8 mouse cellular contexts compared by ENCODE assay signal in genomic region chr3:95893126-95893525, GRCm38 (mm10). TPM values are rescaled to one million over a fixed set of nuclear protein-coding genes. Genes with fewer than 3 reads are reported as not detected.
DNase-seq lines count a peak whose midpoint lies in the region; ATAC-seq and TF ChIP-seq lines count a peak whose summit lies in the region.

No protein-coding gene starts in this region.

- H3K4me1 ChIP-seq in heart, postnatal 0 days (ENCODE audit: control insufficient read depth, insufficient read depth) = peaks cover 18% of the 10 kb centered on the region; the same call in 1 of the 2 replicates
- peaks cover 6% of the 10 kb centered on the region; the same call in 1 of the 2 replicates for H3K4me1 ChIP-seq in lung, adult 2 months (ENCODE audit: control insufficient read depth, insufficient read depth, low read length)
- peaks cover 22% of the 10 kb centered on the region for H3K4me1 ChIP-seq in stomach, embryonic 15.5 days

- peak overlapping the region; percentile 64 for H3K4me2 ChIP-seq in heart, postnatal 0 days (ENCODE audit: low read depth, low read length)
- peak overlapping the region; percentile 61 for H3K4me2 ChIP-seq in stomach, embryonic 15.5 days

- H3K4me3 ChIP-seq in heart, postnatal 0 days (ENCODE audit: low read depth, low read length) = peak overlapping the region; percentile 63
- peak overlapping the region; percentile 27 for H3K4me3 ChIP-seq in lung, adult 2 months (replicated peaks; ENCODE audit: extremely low read depth, low read depth, low read length)
- H3K4me3 ChIP-seq in stomach, embryonic 15.5 days (replicated peaks) = peak overlapping the region; percentile 65

- no peaks in the 10 kb centered on the region for H3K9me3 ChIP-seq in heart, postnatal 0 days (replicated peaks; ENCODE audit: control insufficient read depth, low read length)
- no peaks in the 10 kb centered on the region for H3K9me3 ChIP-seq in stomach, embryonic 15.5 days

- no peak for TF ChIP-seq EP300 in heart, postnatal 0 days (IDR thresholded peaks at IDR 0.05; ENCODE audit: low read depth)

- no peak; the same call in 1 of the 2 replicates for TF ChIP-seq POLR2A in lung, adult 2 months (IDR thresholded peaks at IDR 0.05; ENCODE audit: borderline replicate concordance, extremely low read depth, low read depth, low read length)

- 16% methylated on average over 7 of the region's 7 CpGs for WGBS in heart, postnatal 0 days
- 5% methylated on average over 7 of the region's 7 CpGs for WGBS in lung, adult 2 months
- whole genome bisulfite sequencing in stomach, embryonic 15.5 days = 17% methylated on average over 7 of the region's 7 CpGs

- ATAC-seq in heart, postnatal 0 days (ENCODE audit: insufficient read depth, low read depth) = no peak
- no peak for ATAC-seq in stomach, embryonic 15.5 days (ENCODE audit: insufficient read depth, low FRiP score, low read depth)

- TF ChIP-seq CTCF in heart, postnatal 0 days (IDR thresholded peaks at IDR 0.05; ENCODE audit: low read depth) = no peak
- TF ChIP-seq CTCF in lung, adult 2 months (IDR thresholded peaks at IDR 0.05; ENCODE audit: insufficient read depth, low read length) = no peak

- H3K27me3 ChIP-seq in heart, postnatal 0 days (ENCODE audit: control insufficient read depth, insufficient read depth, low read length) = no peaks in the 10 kb centered on the region
- H3K27me3 ChIP-seq in stomach, embryonic 15.5 days (replicated peaks) = no peaks in the 10 kb centered on the region

- peak; percentile 19 for DNase-seq in thymus, postnatal 25 days
- no peak for DNase-seq in thymus, adult 18-20 months
- peak; percentile 48 for DNase-seq in heart, postnatal 0 days (ENCODE audit: low spot score)
- no peak for DNase-seq in lung, adult 2 months
- DNase-seq in spleen, postnatal 14 days (ENCODE audit: low spot score in 2 of 2) = no peak
- no peak for DNase-seq in gastrocnemius, adult 18-20 months (ENCODE audit: low spot score)
- no peak for DNase-seq in right cerebral cortex, adult 2 months (ENCODE audit: low spot score in 2 of 2)

- H3K36me3 ChIP-seq in heart, postnatal 0 days (replicated peaks; ENCODE audit: control insufficient read depth, insufficient read depth, low read length) = peaks cover 14% of the 10 kb centered on the region
- no peaks in the 10 kb centered on the region for H3K36me3 ChIP-seq in stomach, embryonic 15.5 days

- peak overlapping the region; percentile 94 for H3K27ac ChIP-seq in heart, postnatal 0 days (ENCODE audit: low read depth)
- peak overlapping the region; percentile 83 for H3K27ac ChIP-seq in stomach, embryonic 15.5 days

- H3K9ac ChIP-seq in heart, postnatal 0 days (replicated peaks; ENCODE audit: low read depth, low read length) = peak overlapping the region; percentile 47; the same call in 1 of the 2 replicates
- H3K9ac ChIP-seq in stomach, embryonic 15.5 days = no peak overlapping the region

RNA-seq across cellular contexts. Expression of gene Aph1a, which starts 0.6 kb away (rescaled TPM):
- total RNA-seq in heart, postnatal 0 days (2014; rRNA removed; ENCODE audit: low replicate concordance) = 121 and 138 TPM in 2 replicates
- 42.7 and 50.8 TPM in 2 replicates for polyA plus RNA-seq in heart, postnatal 0 days (2015; fragmentation: Nextera tagmentation; extraction: Ambion mirVana)
- 159 and 160 TPM in 2 replicates for polyA plus RNA-seq in lung, adult 2 months (2012; rRNA removed)
- polyA plus RNA-seq in stomach, embryonic 15.5 days (2015; fragmentation: Nextera tagmentation; extraction: Ambion mirVana) = 31.9 and 36.8 TPM in 2 replicates
- total RNA-seq in gastrocnemius, adult 18-20 months (2021) = 10 to 100 TPM; 41.0 to 50.4 TPM

RNA-seq across cellular contexts. Expression of gene BC028528, which starts 1.3 kb away (rescaled TPM):
- total RNA-seq in heart, postnatal 0 days (2014; rRNA removed; ENCODE audit: low replicate concordance) = 5.3 and 41.9 TPM in 2 replicates
- 38.0 and 39.2 TPM in 2 replicates for polyA plus RNA-seq in heart, postnatal 0 days (2015; fragmentation: Nextera tagmentation; extraction: Ambion mirVana)
- 81.5 and 113 TPM in 2 replicates for polyA plus RNA-seq in lung, adult 2 months (2012; rRNA removed)
- 25.2 and 26.7 TPM in 2 replicates for polyA plus RNA-seq in stomach, embryonic 15.5 days (2015; fragmentation: Nextera tagmentation; extraction: Ambion mirVana)
- total RNA-seq in gastrocnemius, adult 18-20 months (2021) = 1 to 10 TPM; 1.7 to 2.2 TPM

RNA-seq across cellular contexts. Expression of gene Ciart, which starts 11.1 kb away (rescaled TPM):
- total RNA-seq in heart, postnatal 0 days (2014; rRNA removed; ENCODE audit: low replicate concordance) = 2.3 and 7.3 TPM in 2 replicates
- 1.8 and 1.9 TPM in 2 replicates for polyA plus RNA-seq in heart, postnatal 0 days (2015; fragmentation: Nextera tagmentation; extraction: Ambion mirVana)
- 26.1 and 29.3 TPM in 2 replicates for polyA plus RNA-seq in lung, adult 2 months (2012; rRNA removed)
- 5.3 and 5.6 TPM in 2 replicates for polyA plus RNA-seq in stomach, embryonic 15.5 days (2015; fragmentation: Nextera tagmentation; extraction: Ambion mirVana)
- 1 to 10 TPM; 3.5 to 6.3 TPM for total RNA-seq in gastrocnemius, adult 18-20 months (2021)

RNA-seq across cellular contexts. Expression of gene Car14, which starts 11.4 kb away (rescaled TPM):
- 126 and 131 TPM in 2 replicates for total RNA-seq in heart, postnatal 0 days (2014; rRNA removed; ENCODE audit: low replicate concordance)
- polyA plus RNA-seq in heart, postnatal 0 days (2015; fragmentation: Nextera tagmentation; extraction: Ambion mirVana) = 137 and 144 TPM in 2 replicates
- polyA plus RNA-seq in lung, adult 2 months (2012; rRNA removed) = 28.8 and 36.1 TPM in 2 replicates
- 2.8 and 3.0 TPM in 2 replicates for polyA plus RNA-seq in stomach, embryonic 15.5 days (2015; fragmentation: Nextera tagmentation; extraction: Ambion mirVana)
- total RNA-seq in gastrocnemius, adult 18-20 months (2021) = 10 to 100 TPM; 54.2 to 76.9 TPM

RNA-seq across cellular contexts. Expression of gene Mrps21, which starts 21.8 kb away (rescaled TPM):
- 142 and 222 TPM in 2 replicates for total RNA-seq in heart, postnatal 0 days (2014; rRNA removed; ENCODE audit: low replicate concordance)
- polyA plus RNA-seq in heart, postnatal 0 days (2015; fragmentation: Nextera tagmentation; extraction: Ambion mirVana) = 521 and 561 TPM in 2 replicates
- 37.7 and 69.0 TPM in 2 replicates for polyA plus RNA-seq in lung, adult 2 months (2012; rRNA removed)
- 312 and 324 TPM in 2 replicates for polyA plus RNA-seq in stomach, embryonic 15.5 days (2015; fragmentation: Nextera tagmentation; extraction: Ambion mirVana)
- 100 to 1,000 TPM; 317 to 349 TPM for total RNA-seq in gastrocnemius, adult 18-20 months (2021)

Comparison
In these comparisons a context has a peak if more than half of its experiments do, and no peak if none do; other contexts are left out.
1. DNase-seq: peak in thymus, postnatal 25 days (single experiment) and heart, postnatal 0 days (single experiment); none in thymus, adult 18-20 months (0 of 2), lung, adult 2 months (single experiment), spleen, postnatal 14 days (0 of 2), gastrocnemius, adult 18-20 months (single experiment) and right cerebral cortex, adult 2 months (0 of 2).
2. Peak in every context shown above with its lines, with median percentiles within 50 percentile points of each other: H3K4me3 ChIP-seq.